Mouse (Mus musculus) forelimb bud, embryonic 11.5 days (tissue): ENCODE results near the gene Cadm1.

Experiments
- DNase-seq: peaks from one replicate; pipeline ENCODE4 v3.0.0-alpha.2; 2012; ENCODE audit warnings: low read depth, low spot score

Cadm1 gene

GRCm38 (mm10) chr9:47786642-47787041, 256.7 kb downstream of the Cadm1 start:
- no peak for DNase-seq

- no peak for DNase-seq
Observed at GRCm38 (mm10) chr9:47798478-47798877, 268.5 kb downstream of the Cadm1 start.

- no peak for DNase-seq
Observed at GRCm38 (mm10) chr9:47801242-47801641, 271.3 kb downstream of the Cadm1 start.

- DNase-seq = no peak
Observed at GRCm38 (mm10) chr9:47802527-47802926, 272.6 kb downstream of the Cadm1 start.

- peak; percentile 23 for DNase-seq
Observed at GRCm38 (mm10) chr9:47803531-47804105, 273.6 kb downstream of the Cadm1 start.

GRCm38 (mm10) chr9:47805658-47806057, 275.7 kb downstream of the Cadm1 start:
- DNase-seq = no peak

GRCm38 (mm10) chr9:47825668-47826067, 295.7 kb downstream of the Cadm1 start:
- no peak for DNase-seq

GRCm38 (mm10) chr9:47828762-47829161, 298.8 kb downstream of the Cadm1 start:
- no peak for DNase-seq

GRCm38 (mm10) chr9:47829204-47829603, 299.2 kb downstream of the Cadm1 start:
- DNase-seq = no peak

GRCm38 (mm10) chr9:47829846-47830245, 299.9 kb downstream of the Cadm1 start:
- no peak for DNase-seq

GRCm38 (mm10) chr9:47831412-47831811, 301.4 kb downstream of the Cadm1 start:
- no peak for DNase-seq

- no peak for DNase-seq
Observed at GRCm38 (mm10) chr9:47838170-47838569, 308.2 kb downstream of the Cadm1 start.

GRCm38 (mm10) chr9:47838890-47839691, 309.1 kb downstream of the Cadm1 start:
- no peak for DNase-seq

GRCm38 (mm10) chr9:47839692-47840025, 309.7 kb downstream of the Cadm1 start:
- DNase-seq = no peak

- DNase-seq = no peak
Observed at GRCm38 (mm10) chr9:47843328-47843727, 313.4 kb downstream of the Cadm1 start.

GRCm38 (mm10) chr9:47846275-47846674, 316.3 kb downstream of the Cadm1 start:
- no peak for DNase-seq

- peak; percentile 70 for DNase-seq
Observed at GRCm38 (mm10) chr9:47846926-47847325, 317.0 kb downstream of the Cadm1 start.

- no peak for DNase-seq
Observed at GRCm38 (mm10) chr9:47847797-47848196, 317.8 kb downstream of the Cadm1 start.

GRCm38 (mm10) chr9:47848745-47849144, 318.8 kb downstream of the Cadm1 start:
- DNase-seq = no peak

GRCm38 (mm10) chr9:47856311-47856710, 326.3 kb downstream of the Cadm1 start:
- DNase-seq = peak; percentile 49

- no peak for DNase-seq
Observed at GRCm38 (mm10) chr9:47857235-47857634, 327.3 kb downstream of the Cadm1 start.

- DNase-seq = no peak
Observed at GRCm38 (mm10) chr9:47858134-47858533, 328.2 kb downstream of the Cadm1 start.

GRCm38 (mm10) chr9:47858778-47859395, 328.9 kb downstream of the Cadm1 start:
- no peak for DNase-seq
